Mouse (Mus musculus) liver, postnatal 0 days (tissue): Measurements from ENCODE around the gene Rffl. TPM values are rescaled to one million over a fixed set of nuclear protein-coding genes. Genes with fewer than 3 reads are reported as not detected.

Experiments
- ATAC-seq: fragments of 200-750 bp; cut with Nextera tagmentation; 2 replicates; pipeline ENCODE4 v1.8.0; 2017; ENCODE audit warnings: mild to moderate bottlenecking, moderate library complexity
- DNase-seq: peaks from one replicate; pipeline ENCODE4 v3.0.0-alpha.2; 2016
- H3K27ac ChIP-seq: fragments of 300-500 bp; sonication (generic); 2 replicates; pipeline ENCODE4 v1.5.1; 2014; ENCODE audit warnings: antibody characterized with exemption, moderate library complexity, mild to moderate bottlenecking, low read depth
- H3K27me3 ChIP-seq: fragments of 300-500 bp; sonication (generic); 2 replicates; pipeline ENCODE4 v1.6.1; 2014; ENCODE audit warnings: low read length, control low read depth, mixed read lengths; ENCODE audit not compliant: insufficient read depth
- H3K36me3 ChIP-seq: fragments of 300-500 bp; sonication (generic); replicated peaks from 2 replicates; pipeline ENCODE4 v1.6.1; 2014; ENCODE audit warnings: mild to moderate bottlenecking, control low read depth, low read length, moderate library complexity, mixed read lengths; ENCODE audit not compliant: insufficient read depth
- H3K4me1 ChIP-seq: fragments of 300-500 bp; sonication (generic); 2 replicates; pipeline ENCODE4 v1.6.1; 2014; ENCODE audit warnings: antibody characterized with exemption, mild to moderate bottlenecking, control low read depth; ENCODE audit not compliant: insufficient read depth
- H3K4me2 ChIP-seq: fragments of 300-500 bp; sonication (generic); 2 replicates; pipeline ENCODE4 v1.6.1; 2014; ENCODE audit warnings: low read depth, mild to moderate bottlenecking, low read length, moderate library complexity, mixed read lengths
- H3K4me3 ChIP-seq: fragments of 300-500 bp; sonication (generic); 2 replicates; pipeline ENCODE4 v1.5.1; 2014; ENCODE audit warnings: low read depth, low read length
- H3K9ac ChIP-seq: fragments of 300-500 bp; sonication (generic); replicated peaks from 2 replicates; pipeline ENCODE4 v1.6.1; 2014; ENCODE audit warnings: mild to moderate bottlenecking, moderate library complexity
- H3K9me3 ChIP-seq: fragments of 300-500 bp; sonication (generic); 2 replicates; pipeline ENCODE4 v1.6.1; 2016; ENCODE audit warnings: mild to moderate bottlenecking, control low read depth, low read length, mixed read lengths
- CTCF ChIP-seq: sonication (generic); IDR thresholded peaks from 2 replicates; pipeline ENCODE4 v1.5.1; 2016; ENCODE audit warnings: antibody characterized with exemption, low read depth
- EP300 ChIP-seq: IDR thresholded peaks from 2 replicates; pipeline ENCODE4 v1.6.1; 2016; ENCODE audit warnings: antibody characterized with exemption, low read depth, mild to moderate bottlenecking
- WGBS: fragments of 180-500 bp; shearing (Covaris S2); extraction: QIAGEN DNeasy Blood & Tissue Kit; methylation state at CpG from one replicate; pipeline ENCODE4 v1.1.7; 2014; ENCODE audit not compliant: insufficient replicate concordance; 5-methylcytosine and 5-hydroxymethylcytosine counted together
- polyA plus RNA-seq: library from polyadenylated mRNA; unstranded; fragments of >200 nt; fragmentation: Nextera tagmentation; extraction: Ambion mirVana; gene quantifications from 2 replicates; pipeline ENCODE4 v1.2.1, GENCODE M21; 2015

Rffl gene
- polyA plus RNA-seq, 1 experiment from 2014 or later: 11.3 TPM

- DNase-seq (no peak), ATAC-seq (no peak)
- no peak overlapping the region for H3K27ac ChIP-seq
Observed at GRCm38 (mm10) chr11:82877726-82878344, 6.8 kb upstream of the Rffl start.

GRCm38 (mm10) chr11:82875631-82876030 is 4.6 kb upstream of the Rffl start:
- Histone ChIP-seq H3K27ac (no peak overlapping the region), H3K27me3 (no peaks in the 10 kb centered on the region), H3K36me3 (0 out of 2 replicates have a peak, but pooled peaks cover 3% of the 10 kb centered on the region), H3K9me3 (no peaks in the 10 kb centered on the region), H3K4me3 (no peak overlapping the region), H3K4me1 (no peaks in the 10 kb centered on the region), H3K4me2 (no peak overlapping the region), H3K9ac (no peak overlapping the region)
- TF ChIP-seq CTCF: no peak
- no peak for TF ChIP-seq EP300
- ATAC-seq: no peak
- no peak for DNase-seq
- WGBS: 88% methylated on average over 5 of the region's 5 CpGs

More at GRCm38 (mm10) chr11:82877726-82878344, 6.8 kb upstream of the Rffl start:
- no peak overlapping the region for H3K4me2 ChIP-seq
- 82% methylated on average over 7 of the region's 7 CpGs for WGBS
- H3K36me3 ChIP-seq: peaks cover 10% of the 10 kb centered on the region; the same call in 1 of the 2 replicates
- H3K9me3 ChIP-seq: no peaks in the 10 kb centered on the region
- H3K4me3 ChIP-seq: no peak overlapping the region
- TF ChIP-seq CTCF (no peak), EP300 (no peak)
- H3K9ac ChIP-seq: no peak overlapping the region
- no peaks in the 10 kb centered on the region for H3K4me1 ChIP-seq
- H3K27me3 ChIP-seq: no peaks in the 10 kb centered on the region

GRCm38 (mm10) chr11:82874924-82875323 is 3.9 kb upstream of the Rffl start:
- Histone ChIP-seq H3K4me1 (no peaks in the 10 kb centered on the region), H3K4me3 (no peak overlapping the region), H3K9ac (no peak overlapping the region), H3K4me2 (no peak overlapping the region), H3K27ac (no peak overlapping the region), H3K27me3 (no peaks in the 10 kb centered on the region), H3K9me3 (no peaks in the 10 kb centered on the region), H3K36me3 (0 out of 2 replicates have a peak, but pooled peaks cover 3% of the 10 kb centered on the region)
- TF ChIP-seq EP300: no peak
- TF ChIP-seq CTCF: no peak
- DNase-seq: no peak
- ATAC-seq: no peak
- WGBS: 39% methylated on average over 5 of the region's 5 CpGs

GRCm38 (mm10) chr11:82870173-82871030 is 608 bp downstream of the Rffl start:
- H3K4me2 ChIP-seq: peak overlapping the region; percentile 70
- no peaks in the 10 kb centered on the region for H3K9me3 ChIP-seq
- H3K36me3 ChIP-seq: no peaks in the 10 kb centered on the region
- peak overlapping the region; percentile 96 for H3K27ac ChIP-seq
- no peaks in the 10 kb centered on the region for H3K27me3 ChIP-seq
- DNase-seq: peak; percentile 79
- under 1% methylated on average over 36 of the region's 36 CpGs for WGBS
- H3K4me1 ChIP-seq: peaks cover 9% of the 10 kb centered on the region
- TF ChIP-seq CTCF: no peak
- peak; percentile 40; the same call in 1 of the 2 replicates for TF ChIP-seq EP300
- peak overlapping the region; percentile 79 for H3K4me3 ChIP-seq
- peak overlapping the region; percentile 85 for H3K9ac ChIP-seq
- peak; percentile 84 for ATAC-seq

- 37% methylated on average over 9 of the region's 9 CpGs for WGBS
- DNase-seq (no peak), ATAC-seq (no peak)
- H3K9ac ChIP-seq: peak overlapping the region; percentile 85
- H3K4me2 ChIP-seq: peak overlapping the region; percentile 70
- peaks cover 10% of the 10 kb centered on the region for H3K4me1 ChIP-seq
- H3K9me3 ChIP-seq: no peaks in the 10 kb centered on the region
- no peaks in the 10 kb centered on the region for H3K27me3 ChIP-seq
- H3K4me3 ChIP-seq: peak overlapping the region; percentile 79
- no peaks in the 10 kb centered on the region for H3K36me3 ChIP-seq
- no peak for TF ChIP-seq EP300
- no peak for TF ChIP-seq CTCF
- H3K27ac ChIP-seq: peak overlapping the region; percentile 96
Observed at GRCm38 (mm10) chr11:82869506-82870172, 1.4 kb downstream of the Rffl start.

GRCm38 (mm10) chr11:82867956-82868355 is 3.1 kb downstream of the Rffl start:
- H3K4me1 ChIP-seq: peaks cover 24% of the 10 kb centered on the region
- H3K4me3 ChIP-seq: 0 out of 2 replicates have a peak overlapping the region, but pooled peaks have one; percentile 3
- TF ChIP-seq CTCF: no peak
- ATAC-seq: no peak
- no peaks in the 10 kb centered on the region for H3K27me3 ChIP-seq
- H3K4me2 ChIP-seq: peak overlapping the region; percentile 70
- H3K36me3 ChIP-seq: no peaks in the 10 kb centered on the region
- DNase-seq: no peak
- H3K27ac ChIP-seq: no peak overlapping the region
- WGBS: 35% methylated on average over 5 of the region's 5 CpGs
- no peak overlapping the region for H3K9ac ChIP-seq
- H3K9me3 ChIP-seq: no peaks in the 10 kb centered on the region
